Mouse (Mus musculus): Measurements from ENCODE around the gene Hs1bp3.

DNA sequence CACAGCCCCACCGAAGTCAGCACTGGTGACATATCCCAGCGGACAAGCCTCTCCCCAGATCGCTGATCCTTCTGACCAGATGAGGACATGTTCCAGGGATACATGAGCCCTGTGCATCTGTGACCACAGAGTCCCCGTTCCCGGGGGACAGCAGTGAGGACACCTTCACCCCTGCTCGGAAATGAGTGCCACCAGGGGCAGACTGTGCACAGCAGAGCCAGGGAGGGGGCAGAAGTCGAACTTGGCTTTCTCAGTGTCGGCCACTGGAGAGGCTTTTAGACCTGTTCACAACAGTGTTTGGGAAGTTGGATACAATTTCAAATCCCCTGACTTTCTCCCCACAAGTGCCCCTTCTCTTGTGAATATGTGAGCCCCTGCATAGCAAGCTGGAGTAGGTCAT lies 23.7 kb upstream of the Hs1bp3 start:
- TF ChIP-seq POLR2A (IDR thresholded peaks at IDR 0.05; ENCODE audit: extremely low read depth, insufficient read depth, low read length) (no peak), CTCF (IDR thresholded peaks at IDR 0.05; ENCODE audit: extremely low read depth, insufficient read depth, low read length) (no peak)

Data from cortical plate, adult 2 months (tissue).